Mouse (Mus musculus): Measurements from ENCODE around the gene C4b. TPM values are rescaled to one million over a fixed set of nuclear protein-coding genes. Genes with fewer than 3 reads are reported as not detected.

The C4b gene
- total RNA-seq, 1 experiment from 2014 or later = 0.23 TPM

Other genes starting within 250 kb of the C4b start
- gene Btnl6, start 226.5 kb downstream of the C4b start, total RNA-seq (2017) = not detected in 2 replicates
- gene Notch4, start 179.6 kb downstream of the C4b start, total RNA-seq (2017) = 0.58 and 1.2 TPM in 2 replicates
- 188 and 218 TPM in 2 replicates for gene Gpsm3, start 154.1 kb downstream of the C4b start, total RNA-seq (2017)
- 89.6 and 100 TPM in 2 replicates for gene Pbx2, start 152.6 kb downstream of the C4b start, total RNA-seq (2017)
- gene Ager, start 146.0 kb downstream of the C4b start, total RNA-seq (2017) = 15.7 and 19.8 TPM in 2 replicates
- 15.9 and 17.6 TPM in 2 replicates for gene Rnf5, start 140.2 kb downstream of the C4b start, total RNA-seq (2017)
- 27.5 and 32.9 TPM in 2 replicates for gene Agpat1, start 139.6 kb downstream of the C4b start, total RNA-seq (2017)
- gene Egfl8, start 127.9 kb downstream of the C4b start, total RNA-seq (2017) = 1.7 and 4.2 TPM in 2 replicates
- 17.2 and 18.7 TPM in 2 replicates for gene Ppt2, start 115.4 kb downstream of the C4b start, total RNA-seq (2017)
- 0.25 TPM in 1 of 2 replicates, not detected in the other for gene Prrt1, start 114.3 kb downstream of the C4b start, total RNA-seq (2017)
- 15.2 and 17.2 TPM in 2 replicates for gene Fkbpl, start 99.1 kb downstream of the C4b start, total RNA-seq (2017)
- gene Atf6b, start 96.7 kb downstream of the C4b start, total RNA-seq (2017) = 26.9 and 27.4 TPM in 2 replicates
- not detected in 2 replicates for gene Tnxb, start 73.3 kb downstream of the C4b start, total RNA-seq (2017)
- not detected in 2 replicates for gene Cyp21a1, start 60.7 kb upstream of the C4b start, total RNA-seq (2017)
- 23.5 and 39.9 TPM in 2 replicates for gene Stk19, start 93.1 kb upstream of the C4b start, total RNA-seq (2017)
- 36.1 and 45.8 TPM in 2 replicates for gene Dxo, start 93.1 kb upstream of the C4b start, total RNA-seq (2017)
- gene Skiv2l, start 106.3 kb upstream of the C4b start, total RNA-seq (2017) = 79.7 and 92.2 TPM in 2 replicates
- gene Nelfe, start 106.5 kb upstream of the C4b start, total RNA-seq (2017) = 22.6 and 36.0 TPM in 2 replicates
- 0.58 and 0.98 TPM in 2 replicates for gene Cfb, start 118.6 kb upstream of the C4b start, total RNA-seq (2017)
- gene Zbtb12, start 135.6 kb upstream of the C4b start, total RNA-seq (2017) = 2.8 and 3.8 TPM in 2 replicates
- gene Gm20547, start 138.2 kb upstream of the C4b start, total RNA-seq (2017) = not detected in 2 replicates
- not detected in 2 replicates for gene C2, start 154.4 kb upstream of the C4b start, total RNA-seq (2017)
- gene Ehmt2, start 154.6 kb upstream of the C4b start, total RNA-seq (2017) = 87.4 and 99.7 TPM in 2 replicates
- 0.98 and 1.4 TPM in 2 replicates for gene Slc44a4, start 170.6 kb upstream of the C4b start, total RNA-seq (2017)
- gene Neu1, start 187.4 kb upstream of the C4b start, total RNA-seq (2017) = 66.7 and 66.9 TPM in 2 replicates
- gene Hspa1b, start 215.4 kb upstream of the C4b start, total RNA-seq (2017) = 5.9 and 8.0 TPM in 2 replicates
- gene Gm20481, start 226.0 kb upstream of the C4b start, total RNA-seq (2017) = not detected in 2 replicates
- 5.6 and 6.4 TPM in 2 replicates for gene Hspa1a, start 228.3 kb upstream of the C4b start, total RNA-seq (2017)
- not detected in 2 replicates for gene Hspa1l, start 228.8 kb upstream of the C4b start, total RNA-seq (2017)
- gene Lsm2, start 238.0 kb upstream of the C4b start, total RNA-seq (2017) = 10.1 and 11.4 TPM in 2 replicates

Measured in neutrophil, adult 5-6 weeks (primary cell).